Mouse (Mus musculus): Measurements from ENCODE around the gene Ss18l1.

GRCm38 (mm10) chr2:180018573-180018972 lies 23.7 kb upstream of the Ss18l1 start:
- TF ChIP-seq POLR2A (IDR thresholded peaks at IDR 0.05; ENCODE audit: extremely low read depth, insufficient read depth, low read length): no peak
- TF ChIP-seq CTCF (IDR thresholded peaks at IDR 0.05; ENCODE audit: low read depth, low read length): no peak

All from liver, adult 2 months (tissue).